Mouse (Mus musculus) liver, embryonic 11.5 days (tissue): ENCODE measurements around the gene Abcd3. TPM values are rescaled to one million over a fixed set of nuclear protein-coding genes. Genes with fewer than 3 reads are reported as not detected.
A peak's percentile ranks its signal among the peaks of the same experiment; 100 is the strongest.
"Not testable (repeated sequence)": the region's sequence is repeated elsewhere in the genome, so short reads cannot be mapped to it uniquely, and the experiment has no call there.

Experiments used
- ATAC-seq: fragments of 200-750 bp; cut with Nextera tagmentation; replicated peaks from 2 replicates; pipeline ENCODE4 v1.8.0; 2017; ENCODE audit warnings: moderate number of reproducible peaks, mild to moderate bottlenecking, moderate TSS enrichment, moderate library complexity; ENCODE audit not compliant: low FRiP score
- DNase-seq: peaks from one replicate; pipeline ENCODE4 v3.0.0-alpha.2; 2017; ENCODE audit warnings: low spot score
- H3K27ac ChIP-seq: fragments of 300-500 bp; sonication (generic); 2 replicates; pipeline ENCODE4 v1.5.1; 2014; ENCODE audit warnings: mild to moderate bottlenecking, low read depth, low read length, control low read depth
- H3K27me3 ChIP-seq: fragments of 300-500 bp; sonication (generic); replicated peaks from 2 replicates; pipeline ENCODE4 v1.6.1; 2014; ENCODE audit warnings: low read length, mixed read lengths; ENCODE audit not compliant: control insufficient read depth, insufficient read depth
- H3K36me3 ChIP-seq: fragments of 300-500 bp; sonication (generic); 2 replicates; pipeline ENCODE4 v1.6.1; 2014; ENCODE audit warnings: mild to moderate bottlenecking, low read length, moderate library complexity, mixed read lengths; ENCODE audit not compliant: control insufficient read depth, insufficient read depth
- H3K4me1 ChIP-seq: fragments of 300-500 bp; sonication (generic); replicated peaks from 2 replicates; pipeline ENCODE4 v1.6.1; 2014; ENCODE audit warnings: low read length, mixed read lengths; ENCODE audit not compliant: control insufficient read depth, insufficient read depth
- H3K4me2 ChIP-seq: fragments of 300-500 bp; sonication (generic); 2 replicates; pipeline ENCODE4 v1.6.1; 2014; ENCODE audit warnings: mild to moderate bottlenecking, control low read depth, moderate library complexity
- H3K4me3 ChIP-seq: fragments of 300-500 bp; sonication (generic); 2 replicates; pipeline ENCODE4 v1.5.1; 2014; ENCODE audit warnings: low read depth, low read length, control low read depth
- H3K9ac ChIP-seq: fragments of 300-500 bp; sonication (generic); 2 replicates; pipeline ENCODE4 v1.6.1; 2014; ENCODE audit warnings: low read depth, low read length, control low read depth
- H3K9me3 ChIP-seq: fragments of 300-500 bp; sonication (generic); 2 replicates; pipeline ENCODE4 v1.6.1; 2016; ENCODE audit warnings: low read length, inconsistent platforms, mixed read lengths; ENCODE audit not compliant: control insufficient read depth
- WGBS: fragments of 180-500 bp; shearing (Covaris S2); extraction: QIAGEN DNeasy Blood & Tissue Kit; methylation state at CpG from one replicate; pipeline ENCODE4 v1.1.7; 2014; 5-methylcytosine and 5-hydroxymethylcytosine counted together
- polyA plus RNA-seq: library from polyadenylated mRNA; unstranded; fragments of >200 nt; fragmentation: Nextera tagmentation; extraction: Ambion mirVana; gene quantifications from 2 replicates; pipeline ENCODE4 v1.2.1, GENCODE M21; 2014

The Abcd3 gene
- polyA plus RNA-seq, 1 experiment from 2014 or later = 41.5 TPM

GRCm38 (mm10) chr3:121808246-121808645 lies 6.9 kb downstream of the Abcd3 start:
- Histone ChIP-seq H3K4me3 (no peak overlapping the region), H3K4me2 (no peak overlapping the region), H3K4me1 (peaks cover 8% of the 10 kb centered on the region), H3K9me3 (no peaks in the 10 kb centered on the region), H3K27ac (no peak overlapping the region), H3K36me3 (no peaks in the 10 kb centered on the region), H3K27me3 (no peaks in the 10 kb centered on the region), H3K9ac (no peak overlapping the region)
- WGBS = 83% methylated on average over 3 of the region's 3 CpGs
- no peak for ATAC-seq
- no peak for DNase-seq

GRCm38 (mm10) chr3:121794214-121794613 lies 20.9 kb downstream of the Abcd3 start:
- DNase-seq (no peak), ATAC-seq (no peak)
- no peak overlapping the region for H3K27ac ChIP-seq
- H3K4me2 ChIP-seq = no peak overlapping the region
- H3K9ac ChIP-seq = no peak overlapping the region
- no peaks in the 10 kb centered on the region; the same call in 1 of the 2 replicates for H3K4me1 ChIP-seq
- H3K9me3 ChIP-seq = no peaks in the 10 kb centered on the region
- WGBS = 51% methylated on average over 2 of the region's 2 CpGs
- no peak overlapping the region for H3K4me3 ChIP-seq
- peaks cover 9% of the 10 kb centered on the region; the same call in 1 of the 2 replicates for H3K36me3 ChIP-seq
- no peaks in the 10 kb centered on the region for H3K27me3 ChIP-seq

GRCm38 (mm10) chr3:121792246-121792645 lies 22.9 kb downstream of the Abcd3 start:
- 71% methylated on average over 4 of the region's 4 CpGs for WGBS
- Histone ChIP-seq H3K27ac (no peak overlapping the region), H3K9me3 (no peaks in the 10 kb centered on the region), H3K4me1 (no peaks in the 10 kb centered on the region), H3K27me3 (no peaks in the 10 kb centered on the region), H3K4me3 (no peak overlapping the region), H3K36me3 (peaks cover 5% of the 10 kb centered on the region; the same call in 1 of the 2 replicates), H3K4me2 (no peak overlapping the region), H3K9ac (no peak overlapping the region)
- DNase-seq (no peak), ATAC-seq (0 out of 2 replicates have a peak, but pooled peaks have one; percentile 53)

- whole genome bisulfite sequencing = 80% methylated on average over 5 of the region's 5 CpGs
- DNase-seq (no peak), ATAC-seq (no peak)
- Histone ChIP-seq H3K4me3 (no peak overlapping the region), H3K4me2 (no peak overlapping the region), H3K27me3 (no peaks in the 10 kb centered on the region), H3K9me3 (no peaks in the 10 kb centered on the region), H3K36me3 (peaks cover 5% of the 10 kb centered on the region; the same call in 1 of the 2 replicates), H3K4me1 (no peaks in the 10 kb centered on the region), H3K9ac (no peak overlapping the region), H3K27ac (no peak overlapping the region)
Measured at GRCm38 (mm10) chr3:121790442-121790841, 24.7 kb downstream of the Abcd3 start.

GRCm38 (mm10) chr3:121789790-121790189 lies 25.3 kb downstream of the Abcd3 start:
- ATAC-seq (no peak), DNase-seq (no peak)
- no peak overlapping the region for H3K4me2 ChIP-seq
- no peaks in the 10 kb centered on the region for H3K4me1 ChIP-seq
- peaks cover 5% of the 10 kb centered on the region; the same call in 1 of the 2 replicates for H3K36me3 ChIP-seq
- no peaks in the 10 kb centered on the region for H3K9me3 ChIP-seq
- no peak overlapping the region for H3K9ac ChIP-seq
- 62% methylated on average over 5 of the region's 5 CpGs for WGBS
- no peak overlapping the region for H3K27ac ChIP-seq
- H3K27me3 ChIP-seq = no peaks in the 10 kb centered on the region
- no peak overlapping the region for H3K4me3 ChIP-seq

GRCm38 (mm10) chr3:121783020-121783419 lies 32.1 kb downstream of the Abcd3 start:
- ATAC-seq = no peak
- WGBS = 89% methylated on average over 6 of the region's 6 CpGs

GRCm38 (mm10) chr3:121777943-121778342 lies 37.2 kb downstream of the Abcd3 start:
- no peak overlapping the region for H3K4me3 ChIP-seq
- no peaks in the 10 kb centered on the region for H3K27me3 ChIP-seq
- WGBS = 61% methylated on average over 7 of the region's 7 CpGs
- no peak overlapping the region for H3K9ac ChIP-seq
- no peak overlapping the region for H3K4me2 ChIP-seq
- DNase-seq (no peak), ATAC-seq (peak; percentile 57; the same call in 1 of the 2 replicates)
- no peaks in the 10 kb centered on the region for H3K4me1 ChIP-seq
- H3K36me3 ChIP-seq = peaks cover 2% of the 10 kb centered on the region; the same call in 1 of the 2 replicates
- H3K9me3 ChIP-seq = no peaks in the 10 kb centered on the region
- H3K27ac ChIP-seq = no peak overlapping the region

More at GRCm38 (mm10) chr3:121783020-121783419, 32.1 kb downstream of the Abcd3 start:
- no peak for DNase-seq
- Histone ChIP-seq H3K4me2 (no peak overlapping the region), H3K9ac (no peak overlapping the region), H3K36me3 (no peaks in the 10 kb centered on the region; the same call in 1 of the 2 replicates), H3K27me3 (no peaks in the 10 kb centered on the region), H3K27ac (no peak overlapping the region), H3K4me3 (no peak overlapping the region), H3K9me3 (no peaks in the 10 kb centered on the region), H3K4me1 (no peaks in the 10 kb centered on the region)

- not testable (repeated sequence) for H3K4me1 ChIP-seq
- H3K36me3 ChIP-seq = peaks cover 19% of the 10 kb centered on the region; the same call in 1 of the 2 replicates
Measured at GRCm38 (mm10) chr3:121773336-121773735, 41.8 kb downstream of the Abcd3 start.

GRCm38 (mm10) chr3:121768770-121769169 lies 46.3 kb downstream of the Abcd3 start:
- Histone ChIP-seq H3K4me2 (no peak overlapping the region), H3K36me3 (peaks cover 28% of the 10 kb centered on the region; the same call in 1 of the 2 replicates), H3K4me1 (no peaks in the 10 kb centered on the region), H3K27ac (no peak overlapping the region), H3K9me3 (no peaks in the 10 kb centered on the region), H3K4me3 (no peak overlapping the region), H3K27me3 (no peaks in the 10 kb centered on the region), H3K9ac (no peak overlapping the region)
- DNase-seq = no peak
- WGBS = 93% methylated on average over 3 of the region's 3 CpGs
- ATAC-seq = no peak

More at GRCm38 (mm10) chr3:121773336-121773735, 41.8 kb downstream of the Abcd3 start:
- H3K9me3 ChIP-seq, H3K27ac ChIP-seq, H3K4me2 ChIP-seq, H3K9ac ChIP-seq, H3K27me3 ChIP-seq, DNase-seq, ATAC-seq, H3K4me3 ChIP-seq: not testable (repeated sequence)
- WGBS = 89% methylated on average over 4 of the region's 4 CpGs
